Mouse (Mus musculus): ENCODE measurements around the gene Kiss1r. TPM values are rescaled to one million over a fixed set of nuclear protein-coding genes. Genes with fewer than 3 reads are reported as not detected.

Kiss1r gene
- total and polyA plus RNA-seq, 2 experiments from 2014 or later = 0.57 TPM; not detected in 1

- 6% methylated on average over 8 of the region's 8 CpGs for WGBS
- Histone ChIP-seq H3K4me2 (ENCODE audit: low read depth, low read length) (peak overlapping the region; percentile 94), H3K36me3 (replicated peaks; ENCODE audit: control insufficient read depth, insufficient read depth, low read length) (peaks cover 9% of the 10 kb centered on the region), H3K9ac (replicated peaks; ENCODE audit: low read depth, low read length) (peak overlapping the region; percentile 97), H3K4me3 (ENCODE audit: low read depth, low read length) (peak overlapping the region; percentile 86), H3K27me3 (ENCODE audit: control insufficient read depth, insufficient read depth, low read length) (peaks cover 38% of the 10 kb centered on the region), H3K4me1 (ENCODE audit: control insufficient read depth, insufficient read depth) (peaks cover 27% of the 10 kb centered on the region), H3K9me3 (replicated peaks; ENCODE audit: control insufficient read depth, low read length) (no peaks in the 10 kb centered on the region), H3K27ac (ENCODE audit: low read depth) (peak overlapping the region; percentile 80; the same call in 1 of the 2 replicates)
- ATAC-seq (ENCODE audit: insufficient read depth, low read depth) (no peak), DNase-seq (ENCODE audit: low spot score) (no peak)
- no peak for TF ChIP-seq EP300 (IDR thresholded peaks at IDR 0.05; ENCODE audit: low read depth)
- no peak for TF ChIP-seq CTCF (IDR thresholded peaks at IDR 0.05; ENCODE audit: low read depth)
Observed at GRCm38 (mm10) chr10:79916081-79916480, 690 bp upstream of the Kiss1r start.

- peak overlapping the region; percentile 94; the same call in 1 of the 2 replicates for H3K4me2 ChIP-seq (ENCODE audit: low read depth, low read length)
- H3K27me3 ChIP-seq (ENCODE audit: control insufficient read depth, insufficient read depth, low read length) = peaks cover 53% of the 10 kb centered on the region
- DNase-seq (ENCODE audit: low spot score) (no peak), ATAC-seq (ENCODE audit: insufficient read depth, low read depth) (no peak)
- no peak for TF ChIP-seq CTCF (IDR thresholded peaks at IDR 0.05; ENCODE audit: low read depth)
- TF ChIP-seq EP300 (IDR thresholded peaks at IDR 0.05; ENCODE audit: low read depth) = no peak
- no peaks in the 10 kb centered on the region for H3K36me3 ChIP-seq (replicated peaks; ENCODE audit: control insufficient read depth, insufficient read depth, low read length)
- H3K9me3 ChIP-seq (replicated peaks; ENCODE audit: control insufficient read depth, low read length) = no peaks in the 10 kb centered on the region
- 74% methylated on average over 5 of the region's 5 CpGs for WGBS
- 0 out of 2 replicates have a peak overlapping the region, but pooled peaks have one; percentile 97 for H3K9ac ChIP-seq (replicated peaks; ENCODE audit: low read depth, low read length)
- H3K27ac ChIP-seq (ENCODE audit: low read depth) = no peak overlapping the region
- H3K4me3 ChIP-seq (ENCODE audit: low read depth, low read length) = peak overlapping the region; percentile 86; the same call in 1 of the 2 replicates
- peaks cover 33% of the 10 kb centered on the region for H3K4me1 ChIP-seq (ENCODE audit: control insufficient read depth, insufficient read depth)
Observed at GRCm38 (mm10) chr10:79917532-79918100, 845 bp downstream of the Kiss1r start.

- no peak overlapping the region for H3K9ac ChIP-seq (replicated peaks; ENCODE audit: low read depth, low read length)
- H3K9me3 ChIP-seq (replicated peaks; ENCODE audit: control insufficient read depth, low read length) = no peaks in the 10 kb centered on the region
- peaks cover 32% of the 10 kb centered on the region for H3K4me1 ChIP-seq (ENCODE audit: control insufficient read depth, insufficient read depth)
- H3K27me3 ChIP-seq (ENCODE audit: control insufficient read depth, insufficient read depth, low read length) = peaks cover 61% of the 10 kb centered on the region
- ATAC-seq (ENCODE audit: insufficient read depth, low read depth) (no peak), DNase-seq (ENCODE audit: low spot score) (no peak)
- H3K4me3 ChIP-seq (ENCODE audit: low read depth, low read length) = no peak overlapping the region
- peak overlapping the region; percentile 36 for H3K4me2 ChIP-seq (ENCODE audit: low read depth, low read length)
- TF ChIP-seq EP300 (IDR thresholded peaks at IDR 0.05; ENCODE audit: low read depth) (no peak), CTCF (IDR thresholded peaks at IDR 0.05; ENCODE audit: low read depth) (no peak)
- H3K27ac ChIP-seq (ENCODE audit: low read depth) = no peak overlapping the region
- no peaks in the 10 kb centered on the region for H3K36me3 ChIP-seq (replicated peaks; ENCODE audit: control insufficient read depth, insufficient read depth, low read length)
- 6% methylated on average over 35 of the region's 35 CpGs for WGBS
Observed at GRCm38 (mm10) chr10:79918231-79919078, 1.7 kb downstream of the Kiss1r start.

GRCm38 (mm10) chr10:79919251-79919849, 2.6 kb downstream of the Kiss1r start:
- Histone ChIP-seq H3K9ac (replicated peaks; ENCODE audit: low read depth, low read length) (no peak overlapping the region), H3K36me3 (replicated peaks; ENCODE audit: control insufficient read depth, insufficient read depth, low read length) (no peaks in the 10 kb centered on the region), H3K9me3 (replicated peaks; ENCODE audit: control insufficient read depth, low read length) (no peaks in the 10 kb centered on the region), H3K4me1 (ENCODE audit: control insufficient read depth, insufficient read depth) (peaks cover 25% of the 10 kb centered on the region), H3K4me2 (ENCODE audit: low read depth, low read length) (no peak overlapping the region), H3K27ac (ENCODE audit: low read depth) (no peak overlapping the region), H3K4me3 (ENCODE audit: low read depth, low read length) (no peak overlapping the region), H3K27me3 (ENCODE audit: control insufficient read depth, insufficient read depth, low read length) (peaks cover 61% of the 10 kb centered on the region)
- ATAC-seq (ENCODE audit: insufficient read depth, low read depth) = no peak
- TF ChIP-seq EP300 (IDR thresholded peaks at IDR 0.05; ENCODE audit: low read depth) (no peak), CTCF (IDR thresholded peaks at IDR 0.05; ENCODE audit: low read depth) (no peak)
- WGBS = 11% methylated on average over 21 of the region's 21 CpGs
- DNase-seq (ENCODE audit: low spot score) = no peak

- WGBS = 27% methylated on average over 26 of the region's 26 CpGs
- peaks cover 17% of the 10 kb centered on the region for H3K4me1 ChIP-seq (ENCODE audit: control insufficient read depth, insufficient read depth)
- no peak overlapping the region for H3K4me2 ChIP-seq (ENCODE audit: low read depth, low read length)
Observed at GRCm38 (mm10) chr10:79920056-79920890, 3.5 kb downstream of the Kiss1r start.

More at GRCm38 (mm10) chr10:79920056-79920890, 3.5 kb downstream of the Kiss1r start:
- Histone ChIP-seq H3K9me3 (replicated peaks; ENCODE audit: control insufficient read depth, low read length) (no peaks in the 10 kb centered on the region), H3K36me3 (replicated peaks; ENCODE audit: control insufficient read depth, insufficient read depth, low read length) (no peaks in the 10 kb centered on the region), H3K27ac (ENCODE audit: low read depth) (no peak overlapping the region), H3K9ac (replicated peaks; ENCODE audit: low read depth, low read length) (no peak overlapping the region), H3K4me3 (ENCODE audit: low read depth, low read length) (peak overlapping the region; percentile 12; the same call in 1 of the 2 replicates), H3K27me3 (ENCODE audit: control insufficient read depth, insufficient read depth, low read length) (peaks cover 61% of the 10 kb centered on the region)
- no peak for DNase-seq (ENCODE audit: low spot score)
- no peak for ATAC-seq (ENCODE audit: insufficient read depth, low read depth)
- TF ChIP-seq EP300 (IDR thresholded peaks at IDR 0.05; ENCODE audit: low read depth) = no peak
- no peak for TF ChIP-seq CTCF (IDR thresholded peaks at IDR 0.05; ENCODE audit: low read depth)

Measured in heart, postnatal 0 days (tissue).